Mouse (Mus musculus) kidney, adult 2 months (tissue): ENCODE results near the gene Phgdh.

Experiments used
- CTCF ChIP-seq: fragments of 200-500 bp; conservative IDR thresholded peaks from 2 replicates; pipeline ENCODE4 v1.5.1; 2011; ENCODE audit warnings: low read depth, mild to moderate bottlenecking, control low read depth, low read length, moderate library complexity, mixed read lengths; ENCODE audit not compliant: insufficient read depth, insufficient read length
- POLR2A ChIP-seq: fragments of 200-500 bp; IDR thresholded peaks from one replicate; pipeline ENCODE4 v1.6.1; 2011; ENCODE audit warnings: low read depth, low read length, control low read depth

GRCm38 (mm10) chr3:98279682-98280081 is 60.1 kb downstream of the Phgdh start:
- TF ChIP-seq CTCF, result no peak
- TF ChIP-seq POLR2A, result no peak
